Mouse (Mus musculus): ENCODE measurements at regions not wholly inside any gene's neighbourhood (a gene's known extent, or its start where the extent isn't known, plus 50 kb on each side); places are given as distances from the start of the nearest gene placed in this dataset.
A peak's percentile ranks its signal among the peaks of the same experiment; 100 is the strongest.

DNA sequence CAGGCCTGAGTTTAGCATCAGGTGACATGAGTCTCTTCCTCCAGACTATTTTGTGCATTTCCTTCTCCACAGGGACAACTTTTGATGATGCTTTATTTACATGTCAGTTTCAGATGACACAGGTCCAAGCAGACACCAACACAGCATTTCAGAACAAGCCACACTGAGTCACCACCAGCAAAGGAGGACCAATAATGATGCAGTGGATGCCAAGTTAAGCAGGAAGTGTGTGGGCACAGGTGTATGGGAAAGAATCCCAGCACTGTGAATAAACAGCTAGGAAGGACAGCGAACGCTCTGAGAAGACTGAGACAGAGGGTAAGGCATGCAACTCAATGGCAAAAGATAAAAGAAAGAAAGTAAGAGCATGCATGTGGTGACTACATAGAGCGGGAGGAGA is 200.7 kb upstream of the Zbtb20 start:
- Histone ChIP-seq H3K4me3 (no peak overlapping the region), H3K27me3 (replicated peaks; ENCODE audit: low read depth, poor library complexity, severe bottlenecking) (no peaks in the 10 kb centered on the region), H3K36me3 (replicated peaks) (no peaks in the 10 kb centered on the region), H3K27ac (replicated peaks) (no peak overlapping the region), H3K4me1 (no peaks in the 10 kb centered on the region), H3K9me3 (no peaks in the 10 kb centered on the region)
- no peak for DNase-seq (ENCODE audit: low spot score)
- WGBS = 93% methylated on average over 3 of the region's 3 CpGs

DNA sequence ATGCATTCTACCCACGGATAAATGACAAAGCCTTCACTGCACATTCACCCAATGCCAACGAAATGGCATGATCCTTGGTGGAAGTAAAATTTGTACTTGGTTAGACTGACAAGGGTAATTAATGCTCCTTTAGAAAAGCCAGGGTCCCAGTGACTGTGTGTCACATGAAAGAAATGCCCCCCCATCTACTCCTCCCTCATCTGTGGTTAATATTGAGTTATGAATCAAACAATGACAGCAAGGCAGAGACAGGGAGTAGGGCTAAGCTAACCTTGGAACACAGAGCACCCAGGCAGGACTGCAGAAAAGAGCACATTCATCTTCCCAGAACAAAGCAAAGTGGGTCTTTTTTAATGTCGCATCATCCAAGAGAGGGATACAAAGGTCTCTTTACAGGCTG is 209.1 kb upstream of the Zbtb20 start:
- Histone ChIP-seq H3K4me3 (no peak overlapping the region), H3K27ac (replicated peaks) (no peak overlapping the region), H3K27me3 (replicated peaks; ENCODE audit: low read depth, poor library complexity, severe bottlenecking) (no peaks in the 10 kb centered on the region), H3K9me3 (no peaks in the 10 kb centered on the region), H3K36me3 (replicated peaks) (no peaks in the 10 kb centered on the region), H3K4me1 (no peaks in the 10 kb centered on the region)
- no peak for DNase-seq (ENCODE audit: low spot score)
- WGBS = 82% methylated on average over 3 of the region's 3 CpGs

DNA sequence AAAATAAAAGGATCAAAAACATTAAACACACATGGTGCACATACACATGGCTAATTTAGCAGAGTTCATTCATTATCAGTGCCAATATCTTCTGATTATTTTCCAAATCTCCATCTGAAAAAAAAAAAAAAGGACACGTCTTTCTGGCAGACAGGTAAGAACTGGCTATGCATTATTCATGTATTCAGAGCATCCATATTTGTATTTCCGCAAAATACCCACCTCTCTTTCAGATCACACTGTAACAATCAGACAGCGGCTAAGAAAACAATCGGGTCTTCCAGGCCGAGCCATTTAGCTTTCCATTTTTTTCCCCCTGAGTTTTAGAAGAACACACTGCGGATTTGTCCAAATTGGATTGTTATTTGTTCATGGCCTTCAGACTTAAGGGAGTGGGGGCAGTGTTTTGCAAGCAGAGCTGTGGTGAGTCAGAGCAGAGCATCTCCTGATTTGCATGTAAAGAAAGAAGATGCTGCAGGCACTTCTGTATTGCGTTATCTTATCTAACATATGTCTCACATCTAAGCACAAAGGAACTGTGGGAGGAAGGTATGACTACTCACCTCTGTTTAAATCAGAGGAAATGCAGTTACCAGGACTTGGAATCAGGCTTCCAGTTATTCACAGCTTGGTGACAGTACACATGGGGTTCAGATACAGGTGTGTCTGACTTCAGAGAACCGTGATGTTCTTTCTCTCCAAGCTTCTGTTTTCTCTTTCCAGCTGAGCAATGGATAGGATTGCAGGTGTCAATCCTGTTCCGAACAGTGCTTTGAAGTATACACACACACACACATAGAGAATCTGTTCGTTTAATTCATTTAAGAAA is 223.6 kb upstream of the Zbtb20 start:
- DNase-seq (ENCODE audit: low spot score) = no peak

GRCm38 (mm10) chr16:42649767-42650166 is 225.9 kb upstream of the Zbtb20 start:
- no peaks in the 10 kb centered on the region for H3K36me3 ChIP-seq (replicated peaks)
- WGBS = 66% methylated on average over 5 of the region's 5 CpGs
- no peak overlapping the region for H3K4me3 ChIP-seq
- no peaks in the 10 kb centered on the region for H3K9me3 ChIP-seq
- H3K27me3 ChIP-seq (replicated peaks; ENCODE audit: low read depth, poor library complexity, severe bottlenecking) = no peaks in the 10 kb centered on the region
- H3K4me1 ChIP-seq = peaks cover 4% of the 10 kb centered on the region
- peak; percentile 10 for DNase-seq (ENCODE audit: low spot score)
- H3K27ac ChIP-seq (replicated peaks) = peak overlapping the region; percentile 48

More for the DNA sequence above, 223.6 kb upstream of the Zbtb20 start:
- Histone ChIP-seq H3K36me3 (replicated peaks) (no peaks in the 10 kb centered on the region), H3K4me3 (no peak overlapping the region), H3K27ac (replicated peaks) (no peak overlapping the region), H3K4me1 (peaks cover 4% of the 10 kb centered on the region), H3K9me3 (no peaks in the 10 kb centered on the region), H3K27me3 (replicated peaks; ENCODE audit: low read depth, poor library complexity, severe bottlenecking) (no peaks in the 10 kb centered on the region)
- 85% methylated on average over 10 of the region's 10 CpGs for WGBS

DNA sequence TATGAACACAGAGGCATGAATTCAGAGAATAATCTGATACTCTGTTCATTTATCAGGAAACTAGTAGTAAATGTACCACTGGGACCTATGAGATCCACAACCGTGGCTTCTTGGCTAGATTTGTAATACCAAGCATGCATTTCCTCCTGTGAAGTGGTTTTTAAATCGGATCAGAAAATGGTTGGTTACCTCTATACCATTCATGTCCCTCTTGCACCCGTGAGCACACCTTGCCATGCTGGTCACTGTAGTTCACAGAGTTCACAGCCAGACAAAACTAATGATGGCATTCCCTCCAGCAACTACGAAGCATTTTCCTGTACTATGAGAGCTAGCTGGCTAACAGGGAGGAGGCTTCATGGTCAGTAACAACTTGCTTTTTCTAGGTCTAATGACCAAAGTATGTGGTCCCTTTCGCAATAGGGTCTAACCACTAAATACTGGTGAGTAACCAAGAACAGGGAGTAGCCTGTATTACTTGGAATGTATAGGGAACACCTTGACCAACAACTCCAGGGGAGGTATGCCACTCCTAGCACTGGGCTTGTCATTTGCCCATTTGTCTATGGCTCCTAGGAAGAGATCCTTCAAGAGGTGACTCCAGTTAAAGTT is 227.0 kb upstream of the Zbtb20 start:
- H3K27me3 ChIP-seq (replicated peaks; ENCODE audit: low read depth, poor library complexity, severe bottlenecking) = no peaks in the 10 kb centered on the region
- H3K36me3 ChIP-seq (replicated peaks) = no peaks in the 10 kb centered on the region
- H3K9me3 ChIP-seq = no peaks in the 10 kb centered on the region
- peaks cover 4% of the 10 kb centered on the region for H3K4me1 ChIP-seq
- DNase-seq (ENCODE audit: low spot score) = no peak
- H3K27ac ChIP-seq (replicated peaks) = no peak overlapping the region
- H3K4me3 ChIP-seq = no peak overlapping the region
- 90% methylated on average over 5 of the region's 5 CpGs for WGBS

GRCm38 (mm10) chr16:42647762-42648161 is 227.9 kb upstream of the Zbtb20 start:
- Histone ChIP-seq H3K9me3 (no peaks in the 10 kb centered on the region), H3K27me3 (replicated peaks; ENCODE audit: low read depth, poor library complexity, severe bottlenecking) (no peaks in the 10 kb centered on the region), H3K4me1 (peaks cover 4% of the 10 kb centered on the region), H3K4me3 (no peak overlapping the region), H3K27ac (replicated peaks) (no peak overlapping the region), H3K36me3 (replicated peaks) (no peaks in the 10 kb centered on the region)
- WGBS = 95% methylated on average over 5 of the region's 5 CpGs
- no peak for DNase-seq (ENCODE audit: low spot score)

DNA sequence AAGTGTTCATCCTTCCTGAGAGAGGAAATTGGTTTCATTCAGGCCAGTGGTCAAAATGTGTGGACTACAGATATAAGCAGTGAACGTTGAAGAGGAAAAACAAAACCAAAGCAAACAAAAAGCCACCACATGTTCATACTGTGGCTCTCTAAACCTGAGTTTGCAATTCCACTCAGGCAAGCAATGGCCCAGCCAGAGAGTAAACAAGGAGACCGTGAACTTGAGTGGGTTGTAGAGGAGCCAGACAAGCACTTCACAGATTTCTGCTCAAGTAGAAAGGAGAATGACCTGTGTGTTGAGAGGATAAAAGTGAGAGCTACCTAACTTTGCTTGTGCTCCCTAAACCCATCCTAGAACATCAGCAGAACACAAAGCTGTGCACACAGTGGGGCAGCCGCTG is 239.9 kb upstream of the Zbtb20 start:
- no peak overlapping the region for H3K4me3 ChIP-seq
- WGBS = 88% methylated on average over 3 of the region's 3 CpGs
- H3K4me1 ChIP-seq = no peaks in the 10 kb centered on the region
- no peaks in the 10 kb centered on the region for H3K27me3 ChIP-seq (replicated peaks; ENCODE audit: low read depth, poor library complexity, severe bottlenecking)
- no peaks in the 10 kb centered on the region for H3K9me3 ChIP-seq
- no peak overlapping the region for H3K27ac ChIP-seq (replicated peaks)
- H3K36me3 ChIP-seq (replicated peaks) = no peaks in the 10 kb centered on the region
- DNase-seq (ENCODE audit: low spot score) = no peak

- Histone ChIP-seq H3K27me3 (replicated peaks; ENCODE audit: low read depth, poor library complexity, severe bottlenecking) (no peaks in the 10 kb centered on the region), H3K27ac (replicated peaks) (no peak overlapping the region), H3K9me3 (no peaks in the 10 kb centered on the region), H3K36me3 (replicated peaks) (no peaks in the 10 kb centered on the region), H3K4me1 (no peaks in the 10 kb centered on the region), H3K4me3 (no peak overlapping the region)
- no peak for DNase-seq (ENCODE audit: low spot score)
- WGBS = 90% methylated on average over 3 of the region's 3 CpGs
Observed at GRCm38 (mm10) chr16:42627675-42628074, 248.0 kb upstream of the Zbtb20 start.

DNA sequence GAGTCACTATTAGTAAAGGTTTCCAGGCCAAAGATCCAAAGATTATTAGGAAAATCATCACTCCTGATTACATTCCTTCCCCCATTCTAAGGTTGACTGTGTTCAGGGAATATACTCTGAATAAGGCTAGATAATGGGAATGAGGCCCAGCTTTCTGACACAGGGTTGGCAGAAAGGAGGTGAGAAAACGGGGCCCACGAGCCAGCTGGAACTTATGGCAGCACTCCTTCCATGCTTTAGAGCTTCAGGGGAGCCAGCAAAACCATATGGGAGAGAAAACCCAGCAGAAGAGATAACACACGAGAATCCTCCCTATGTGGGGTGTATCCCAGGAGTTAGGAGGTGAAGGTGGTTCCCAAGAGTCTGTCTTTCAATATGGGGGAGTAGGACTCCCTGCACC is 259.8 kb upstream of the Zbtb20 start:
- H3K36me3 ChIP-seq (replicated peaks) = no peaks in the 10 kb centered on the region
- no peak for DNase-seq (ENCODE audit: low spot score)
- no peaks in the 10 kb centered on the region for H3K9me3 ChIP-seq
- H3K4me1 ChIP-seq = no peaks in the 10 kb centered on the region
- no peak overlapping the region for H3K4me3 ChIP-seq
- no peaks in the 10 kb centered on the region for H3K27me3 ChIP-seq (replicated peaks; ENCODE audit: low read depth, poor library complexity, severe bottlenecking)
- H3K27ac ChIP-seq (replicated peaks) = no peak overlapping the region
- 74% methylated on average over 3 of the region's 3 CpGs for WGBS

DNA sequence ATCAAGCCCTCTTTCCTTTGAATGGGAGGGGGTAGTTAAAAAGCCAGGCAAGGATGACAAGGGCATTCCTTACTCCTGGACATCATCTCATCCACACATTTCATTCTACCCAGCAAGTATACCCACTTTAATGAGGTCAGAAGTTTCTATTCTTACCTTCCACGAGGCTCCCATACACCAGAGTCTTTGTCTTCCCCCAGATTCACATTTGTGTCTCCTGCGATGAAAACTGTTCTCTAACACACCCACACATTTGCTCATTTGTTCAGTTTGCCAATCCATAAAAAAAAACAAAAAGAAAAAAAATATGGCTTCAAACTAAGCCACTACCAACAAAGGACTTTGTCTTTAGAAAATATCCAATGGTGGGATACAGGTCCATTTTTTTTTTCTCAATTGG is 263.7 kb upstream of the Zbtb20 start:
- no peaks in the 10 kb centered on the region for H3K9me3 ChIP-seq
- no peaks in the 10 kb centered on the region for H3K36me3 ChIP-seq (replicated peaks)
- H3K27me3 ChIP-seq (replicated peaks; ENCODE audit: low read depth, poor library complexity, severe bottlenecking) = no peaks in the 10 kb centered on the region
- DNase-seq (ENCODE audit: low spot score) = no peak
- H3K4me3 ChIP-seq = no peak overlapping the region
- 78% methylated on average over 2 of the region's 2 CpGs for WGBS
- H3K27ac ChIP-seq (replicated peaks) = no peak overlapping the region
- H3K4me1 ChIP-seq = no peaks in the 10 kb centered on the region

DNA sequence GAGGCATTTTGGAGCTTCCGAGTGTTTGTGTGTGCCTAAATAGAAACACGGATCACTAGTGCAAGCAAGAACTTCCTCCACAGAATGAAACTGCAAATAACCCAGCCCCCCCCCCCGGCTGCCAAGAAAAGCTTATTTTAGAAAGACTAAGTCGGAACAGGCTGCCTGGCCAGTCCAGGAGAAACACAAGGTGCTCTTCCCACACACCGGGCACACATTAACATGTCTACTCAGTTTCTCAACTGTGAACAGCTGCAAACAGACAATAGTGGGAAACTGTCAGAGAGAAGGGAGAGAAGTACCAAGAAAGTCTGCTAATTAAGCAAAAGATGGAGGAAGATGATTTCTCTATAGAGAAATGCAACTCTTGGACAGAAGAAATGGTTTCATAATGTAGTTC is 267.3 kb upstream of the Zbtb20 start:
- no peaks in the 10 kb centered on the region for H3K36me3 ChIP-seq (replicated peaks)
- no peak for DNase-seq (ENCODE audit: low spot score)
- no peak overlapping the region for H3K4me3 ChIP-seq
- no peak overlapping the region for H3K27ac ChIP-seq (replicated peaks)
- H3K4me1 ChIP-seq = no peaks in the 10 kb centered on the region
- 76% methylated on average over 5 of the region's 5 CpGs for WGBS
- H3K27me3 ChIP-seq (replicated peaks; ENCODE audit: low read depth, poor library complexity, severe bottlenecking) = no peaks in the 10 kb centered on the region
- H3K9me3 ChIP-seq = peaks cover under 1% of the 10 kb centered on the region; the same call in 1 of the 2 replicates

- Histone ChIP-seq H3K4me1 (no peaks in the 10 kb centered on the region), H3K27ac (replicated peaks) (no peak overlapping the region), H3K9me3 (no peaks in the 10 kb centered on the region), H3K4me3 (no peak overlapping the region), H3K27me3 (replicated peaks; ENCODE audit: low read depth, poor library complexity, severe bottlenecking) (no peaks in the 10 kb centered on the region), H3K36me3 (replicated peaks) (no peaks in the 10 kb centered on the region)
- 74% methylated on average over 3 of the region's 3 CpGs for WGBS
- no peak for DNase-seq (ENCODE audit: low spot score)
Observed at GRCm38 (mm10) chr16:42592321-42592720, 251.9 kb upstream of the Gap43 start.

GRCm38 (mm10) chr16:42591530-42591929 is 251.1 kb upstream of the Gap43 start:
- no peak overlapping the region for H3K4me3 ChIP-seq
- no peaks in the 10 kb centered on the region for H3K36me3 ChIP-seq (replicated peaks)
- no peaks in the 10 kb centered on the region for H3K4me1 ChIP-seq
- no peaks in the 10 kb centered on the region for H3K27me3 ChIP-seq (replicated peaks; ENCODE audit: low read depth, poor library complexity, severe bottlenecking)
- WGBS = 88% methylated on average over 5 of the region's 5 CpGs
- no peaks in the 10 kb centered on the region for H3K9me3 ChIP-seq
- DNase-seq (ENCODE audit: low spot score) = no peak
- no peak overlapping the region for H3K27ac ChIP-seq (replicated peaks)
